Comparison of ENCODE assay signal across 14 mouse cellular contexts in the genomic region with DNA sequence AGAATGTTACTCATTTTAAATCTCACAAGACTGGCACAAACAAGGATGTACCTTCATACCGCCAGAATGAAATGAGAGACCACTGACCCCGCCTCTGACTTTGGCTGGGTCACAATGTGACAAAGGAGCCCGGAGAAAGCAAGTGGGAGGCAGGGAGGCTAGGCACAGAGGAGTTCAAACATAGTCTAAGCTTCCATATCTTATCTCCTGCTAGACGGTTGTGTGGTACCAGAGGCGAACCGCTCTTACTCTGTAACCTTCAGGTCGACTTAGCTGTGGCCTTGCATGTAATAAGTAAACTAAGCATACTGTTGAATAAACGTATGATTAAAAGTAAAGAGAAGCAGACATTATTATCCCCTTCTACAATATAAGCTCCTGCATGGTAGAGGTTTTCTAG.
"Had no signal": no experiment of that assay in that cellular context is flagged by ENCODE, and none has a peak within 500 bp of the region (broad histone marks: within the 10 kb centered on the region; RNA-seq: fewer than 3 reads in every experiment).

No protein-coding gene starts in this region.

- H3K36me3 ChIP-seq: liver, embryonic 15.5 days had no signal

- H3K9me3 ChIP-seq: limb, embryonic 10.5 days; liver, embryonic 15.5 days; midbrain, embryonic 13.5 days had no signal

- H3K27me3 ChIP-seq: liver, embryonic 15.5 days; midbrain, embryonic 13.5 days had no signal

- H3K4me2 ChIP-seq: liver, embryonic 11.5 days; liver, embryonic 15.5 days; midbrain, embryonic 13.5 days had no signal

- DNase-seq: kidney, adult 9 months; kidney, postnatal 10 days; kidney, postnatal 4 days; lung, adult 2 months; lung, postnatal 36 days; right cerebral cortex, postnatal 14 days; thymus, adult 2 months; thymus, postnatal 25 days had no signal

- H3K4me3 ChIP-seq: layer of hippocampus, adult 2 months; limb, embryonic 10.5 days; liver, embryonic 15.5 days; midbrain, embryonic 13.5 days had no signal

- ATAC-seq: lung, postnatal 0 days; midbrain, embryonic 13.5 days had no signal

- H3K27ac ChIP-seq: layer of hippocampus, adult 2 months; limb, embryonic 10.5 days; liver, embryonic 15.5 days; midbrain, embryonic 13.5 days had no signal

- H3K9ac ChIP-seq: liver, embryonic 15.5 days; midbrain, embryonic 13.5 days had no signal

- H3K4me1 ChIP-seq: liver, embryonic 15.5 days had no signal
